ENCODE assay signal across 14 mouse cellular contexts in the genomic region with DNA sequence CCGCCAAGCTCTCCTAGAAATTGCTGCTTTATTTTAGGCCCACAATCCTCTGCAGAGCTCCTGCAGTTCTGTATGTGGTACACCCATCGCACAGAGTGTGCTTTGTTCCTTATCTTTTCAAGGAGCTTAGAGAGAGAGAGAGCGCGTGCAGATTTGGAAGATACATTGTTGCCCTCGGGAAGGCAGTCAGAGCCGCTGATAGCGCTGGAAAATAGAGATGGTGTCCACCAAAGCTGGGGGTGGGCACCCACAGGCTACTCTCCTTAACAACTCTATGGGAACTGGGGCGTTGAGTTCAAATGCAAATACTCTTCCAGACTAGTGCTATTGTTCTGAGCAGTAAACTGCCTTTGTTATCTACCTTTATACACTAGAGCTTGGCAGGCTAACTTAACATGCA.
DNase-seq lines count a peak whose midpoint lies in the region; ATAC-seq and TF ChIP-seq lines count a peak whose summit lies in the region.
"Had no signal": no experiment of that assay in that cellular context is flagged by ENCODE, and none has a peak within 500 bp of the region (broad histone marks: within the 10 kb centered on the region; RNA-seq: fewer than 3 reads in every experiment).

No protein-coding gene starts in this region.

- no peaks in the 10 kb centered on the region for H3K27me3 ChIP-seq in heart, embryonic 14.5 days (ENCODE audit: control insufficient read depth, insufficient read depth, low read length)
- H3K27me3 ChIP-seq in forebrain, embryonic 12.5 days, result no peaks in the 10 kb centered on the region
- H3K27me3 ChIP-seq in hindbrain, postnatal 0 days (ENCODE audit: insufficient read depth, low read length), result no peaks in the 10 kb centered on the region
- no peaks in the 10 kb centered on the region for H3K27me3 ChIP-seq in neural tube, embryonic 15.5 days (replicated peaks)
- H3K27me3 ChIP-seq: embryonic facial prominence, embryonic 13.5 days; limb, embryonic 15.5 days had no signal

- H3K9ac ChIP-seq in heart, embryonic 14.5 days (ENCODE audit: low read length), result no peak overlapping the region
- H3K9ac ChIP-seq in forebrain, embryonic 12.5 days, result no peak overlapping the region
- H3K9ac ChIP-seq in hindbrain, postnatal 0 days (replicated peaks; ENCODE audit: low read length), result no peak overlapping the region
- no peak overlapping the region for H3K9ac ChIP-seq in neural tube, embryonic 15.5 days (replicated peaks)
- H3K9ac ChIP-seq: embryonic facial prominence, embryonic 13.5 days; limb, embryonic 15.5 days had no signal

- H3K4me3 ChIP-seq in heart, embryonic 14.5 days (ENCODE audit: control insufficient read depth in 1 of 2, insufficient read depth in 1 of 2, low read depth in 1 of 2, low read length in 2 of 2), result no peak overlapping the region
- no peak overlapping the region for H3K4me3 ChIP-seq in forebrain, embryonic 12.5 days (replicated peaks)
- no peak overlapping the region for H3K4me3 ChIP-seq in hindbrain, postnatal 0 days (ENCODE audit: low read length)
- H3K4me3 ChIP-seq in neural tube, embryonic 15.5 days (replicated peaks), result no peak overlapping the region
- H3K4me3 ChIP-seq: embryonic facial prominence, embryonic 13.5 days; limb, embryonic 15.5 days had no signal

- WGBS in heart, embryonic 14.5 days, result 14% methylated on average over 8 of the region's 8 CpGs
- WGBS in forebrain, embryonic 12.5 days, result 9% methylated on average over 8 of the region's 8 CpGs
- WGBS in hindbrain, postnatal 0 days, result 13% methylated on average over 8 of the region's 8 CpGs
- WGBS in neural tube, embryonic 15.5 days, result 6% methylated on average over 8 of the region's 8 CpGs

- no peak for DNase-seq in heart, adult 9 months (ENCODE audit: low spot score in 2 of 2)
- peak; percentile 21 for DNase-seq in hindbrain, postnatal 0 days (ENCODE audit: low spot score)
- DNase-seq in yolk sac, embryonic 10.5 days (ENCODE audit: low spot score), result no peak
- DNase-seq in lung, postnatal 36 days, result no peak
- DNase-seq: layer of hippocampus, adult 9-11 months had no signal

- no peaks in the 10 kb centered on the region for H3K36me3 ChIP-seq in heart, embryonic 14.5 days (ENCODE audit: control insufficient read depth, insufficient read depth, low read length)
- H3K36me3 ChIP-seq in forebrain, embryonic 12.5 days (replicated peaks), result no peaks in the 10 kb centered on the region
- H3K36me3 ChIP-seq in hindbrain, postnatal 0 days (ENCODE audit: insufficient read depth, low read length), result no peaks in the 10 kb centered on the region
- H3K36me3 ChIP-seq in neural tube, embryonic 15.5 days, result no peaks in the 10 kb centered on the region
- H3K36me3 ChIP-seq: embryonic facial prominence, embryonic 13.5 days; limb, embryonic 15.5 days had no signal

- H3K9me3 ChIP-seq in heart, embryonic 14.5 days (ENCODE audit: control insufficient read depth, low read length), result no peaks in the 10 kb centered on the region
- no peaks in the 10 kb centered on the region for H3K9me3 ChIP-seq in forebrain, embryonic 12.5 days
- no peaks in the 10 kb centered on the region for H3K9me3 ChIP-seq in hindbrain, postnatal 0 days (ENCODE audit: low read length)
- no peaks in the 10 kb centered on the region for H3K9me3 ChIP-seq in neural tube, embryonic 15.5 days (replicated peaks)
- H3K9me3 ChIP-seq: embryonic facial prominence, embryonic 13.5 days; limb, embryonic 15.5 days had no signal

- peak overlapping the region; percentile 24; the same call in 1 of the 2 replicates for H3K4me2 ChIP-seq in heart, embryonic 14.5 days (ENCODE audit: low read length)
- H3K4me2 ChIP-seq in forebrain, embryonic 12.5 days, result peak overlapping the region; percentile 21
- peak overlapping the region; percentile 21; the same call in 1 of the 2 replicates for H3K4me2 ChIP-seq in hindbrain, postnatal 0 days (ENCODE audit: low read depth, low read length)
- H3K4me2 ChIP-seq in neural tube, embryonic 15.5 days, result peak overlapping the region; percentile 40
- H3K4me2 ChIP-seq: embryonic facial prominence, embryonic 13.5 days; limb, embryonic 15.5 days had no signal

- peaks cover 4% of the 10 kb centered on the region in 2 experiments; a peak in 3 of 4 replicates for H3K4me1 ChIP-seq in heart, embryonic 14.5 days (ENCODE audit: control insufficient read depth in 2 of 2, insufficient read depth in 2 of 2, low read length in 2 of 2)
- peaks cover 12% of the 10 kb centered on the region for H3K4me1 ChIP-seq in forebrain, embryonic 12.5 days
- no peaks in the 10 kb centered on the region for H3K4me1 ChIP-seq in hindbrain, postnatal 0 days (ENCODE audit: insufficient read depth, low read length)
- H3K4me1 ChIP-seq in neural tube, embryonic 15.5 days, result peaks cover 6% of the 10 kb centered on the region
- H3K4me1 ChIP-seq: embryonic facial prominence, embryonic 13.5 days had no signal

- ATAC-seq in heart, embryonic 14.5 days (ENCODE audit: insufficient number of reproducible peaks, insufficient read depth, low FRiP score, low read depth), result no peak
- peak; percentile 50; the same call in 1 of the 2 replicates for ATAC-seq in forebrain, embryonic 12.5 days (ENCODE audit: low FRiP score)
- no peak for ATAC-seq in hindbrain, postnatal 0 days
- ATAC-seq in neural tube, embryonic 15.5 days (ENCODE audit: low FRiP score), result peak; percentile 49
- no peak for ATAC-seq in cerebellum, adult (ENCODE audit: insufficient number of reproducible peaks, low FRiP score, low TSS enrichment)
- ATAC-seq: activated CD4-positive, CD25-positive, alpha-beta regulatory T cell, adult 4 months; CD4-positive, CD25-positive, alpha-beta regulatory T cell, adult 4 months; intestine, postnatal 0 days had no signal

- no peak overlapping the region for H3K27ac ChIP-seq in heart, embryonic 14.5 days (replicated peaks in 1 of 2; ENCODE audit: control insufficient read depth in 1 of 2, insufficient read depth in 1 of 2, low read depth in 2 of 2, low read length in 2 of 2)
- H3K27ac ChIP-seq in forebrain, embryonic 12.5 days, result no peak overlapping the region
- no peak overlapping the region for H3K27ac ChIP-seq in hindbrain, postnatal 0 days
- H3K27ac ChIP-seq in neural tube, embryonic 15.5 days (replicated peaks), result peak overlapping the region; percentile 37; the same call in 1 of the 2 replicates
- H3K27ac ChIP-seq: embryonic facial prominence, embryonic 13.5 days; limb, embryonic 15.5 days had no signal

- no peak for TF ChIP-seq CTCF in hindbrain, postnatal 0 days (IDR thresholded peaks at IDR 0.05; ENCODE audit: low read depth)

Comparison
In these comparisons a context has a peak if more than half of its experiments do, and no peak if none do; other contexts are left out.
1. ATAC-seq: peak in forebrain, embryonic 12.5 days (single experiment) and neural tube, embryonic 15.5 days (single experiment); none in heart, embryonic 14.5 days (single experiment), hindbrain, postnatal 0 days (single experiment) and cerebellum, adult (single experiment).
2. Peak in every context shown above with its lines, with median percentiles within 50 percentile points of each other: H3K4me2 ChIP-seq.